Mouse (Mus musculus): Measurements from ENCODE around the gene Zswim8.

DNA sequence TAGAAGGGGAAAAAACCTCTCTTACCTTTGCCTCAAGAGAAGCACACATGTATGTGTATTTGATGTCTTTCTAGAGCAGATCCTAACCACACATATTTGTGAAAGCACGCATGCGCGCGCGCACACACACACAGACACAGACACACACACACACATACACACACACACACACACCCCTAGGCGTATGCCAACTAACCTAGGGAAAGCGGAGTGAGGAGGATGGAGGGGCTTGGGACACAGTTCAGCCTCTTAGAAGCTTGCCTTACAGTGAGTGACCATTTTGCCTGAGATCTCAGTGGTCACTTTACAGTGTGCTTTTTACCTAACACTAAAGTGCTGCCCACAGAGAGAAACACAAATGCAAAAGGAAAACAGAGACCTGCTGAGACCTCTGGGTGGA lies 47.7 kb upstream of the Zswim8 start:
- TF ChIP-seq CTCF (IDR thresholded peaks at IDR 0.05; ENCODE audit: insufficient read depth, low read depth, low read length) (no peak), POLR2A (IDR thresholded peaks at IDR 0.05; ENCODE audit: insufficient read depth, low read depth, low read length) (no peak)
